Mouse (Mus musculus): ENCODE data around the gene Atraid. TPM values are rescaled to one million over a fixed set of nuclear protein-coding genes. Genes with fewer than 3 reads are reported as not detected.
"Not testable (repeated sequence)": the region's sequence is repeated elsewhere in the genome, so short reads cannot be mapped to it uniquely, and the experiment has no call there.

Atraid gene
- polyA plus RNA-seq, 2 experiments, result 28.8 to 50.4 TPM

DNA sequence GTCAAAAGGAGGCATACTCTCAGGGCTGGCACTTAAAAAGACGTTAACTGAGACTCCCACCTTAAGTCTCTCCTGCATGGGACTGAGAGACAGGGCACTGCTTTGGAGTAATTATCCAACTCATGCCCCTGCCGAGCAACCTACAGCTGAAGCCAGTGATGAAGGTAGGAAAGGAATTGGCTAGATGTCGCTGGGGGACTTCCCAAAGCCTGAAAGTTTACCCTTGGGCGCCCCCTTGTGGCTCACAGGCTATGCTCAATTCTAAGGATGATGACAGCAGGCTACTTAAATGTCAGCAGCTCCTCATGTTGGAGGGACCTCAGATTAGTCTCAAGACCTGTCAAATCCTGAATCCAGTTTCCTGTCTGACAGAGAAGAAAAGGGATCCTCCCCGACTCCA lies 43.9 kb upstream of the Atraid start:
- 13% methylated on average over 5 of the region's 5 CpGs for WGBS (ENCODE audit: insufficient replicate concordance)
- no peaks in the 10 kb centered on the region for H3K9me3 ChIP-seq (ENCODE audit: control insufficient read depth, low read length)
- no peak overlapping the region for H3K9ac ChIP-seq (replicated peaks)
- ATAC-seq (ENCODE audit: insufficient read depth) (no peak), DNase-seq (ENCODE audit: low read depth in 3 of 3, low spot score in 3 of 3) (peak; percentile 64 to 69 (median 67))
- H3K36me3 ChIP-seq (replicated peaks; ENCODE audit: control insufficient read depth, insufficient read depth, low read depth), result no peaks in the 10 kb centered on the region
- H3K4me2 ChIP-seq (ENCODE audit: low read depth), result no peak overlapping the region
- no peak for TF ChIP-seq EP300 (IDR thresholded peaks at IDR 0.05; ENCODE audit: low read depth)
- peak; percentile 92 for TF ChIP-seq CTCF (IDR thresholded peaks at IDR 0.05; ENCODE audit: low read depth)
- H3K4me1 ChIP-seq (replicated peaks; ENCODE audit: control insufficient read depth in 2 of 2, insufficient read depth in 2 of 2, low read length in 1 of 2), result no peaks in the 10 kb centered on the region
- no peak overlapping the region for H3K27ac ChIP-seq
- no peaks in the 10 kb centered on the region for H3K27me3 ChIP-seq (ENCODE audit: control insufficient read depth, insufficient read depth, low read length)
- no peak overlapping the region for H3K4me3 ChIP-seq (ENCODE audit: insufficient read depth in 1 of 2, low read depth in 2 of 2, low read length in 2 of 2)

DNA sequence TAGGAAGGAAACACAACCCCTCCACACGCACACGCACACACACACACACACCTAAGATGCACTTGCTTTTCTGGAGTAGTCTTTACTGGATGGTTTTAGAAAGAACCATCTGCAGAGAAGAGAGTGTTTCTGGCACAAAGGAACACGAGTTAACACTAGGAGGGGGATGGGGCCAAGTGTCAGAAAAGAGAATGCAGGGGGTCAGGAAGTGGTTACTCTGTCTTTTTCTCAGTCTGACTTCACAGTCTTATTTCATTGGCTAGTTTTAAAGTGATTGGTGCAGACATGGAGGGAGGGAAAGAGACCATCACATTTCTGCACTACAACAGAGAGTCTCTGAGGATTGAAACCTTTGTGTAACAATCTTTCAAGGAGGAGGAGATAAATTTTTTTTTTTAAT lies 35.4 kb upstream of the Atraid start:
- 44% methylated on average over 3 of the region's 3 CpGs for WGBS (ENCODE audit: insufficient replicate concordance)
- no peak overlapping the region for H3K4me3 ChIP-seq (ENCODE audit: insufficient read depth in 1 of 2, low read depth in 2 of 2, low read length in 2 of 2)
- no peaks in the 10 kb centered on the region for H3K4me1 ChIP-seq (replicated peaks; ENCODE audit: control insufficient read depth in 2 of 2, insufficient read depth in 2 of 2, low read length in 1 of 2)

DNA sequence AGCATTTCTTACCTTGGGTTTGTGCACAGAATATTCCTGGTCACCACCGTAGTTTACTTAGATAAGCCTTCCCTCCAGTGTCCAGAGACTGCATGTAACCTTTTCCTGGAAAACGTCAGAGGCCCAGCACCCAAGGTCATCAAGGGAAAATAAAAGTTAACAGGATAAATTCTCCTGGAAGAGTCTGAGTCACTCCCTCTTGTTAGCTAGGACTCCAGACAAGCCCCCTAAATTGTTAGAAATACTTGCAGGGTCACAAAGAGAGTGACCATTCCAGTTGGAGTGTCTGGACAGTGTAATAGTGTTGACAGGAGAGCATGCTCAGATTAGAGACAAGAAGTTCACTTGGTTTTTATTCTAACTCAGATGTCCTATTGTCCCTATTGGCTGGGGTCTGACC lies 32.2 kb upstream of the Atraid start:
- TF ChIP-seq EP300 (IDR thresholded peaks at IDR 0.05; ENCODE audit: low read depth), result no peak
- WGBS (ENCODE audit: insufficient replicate concordance), result 40% methylated on average over 2 of the region's 2 CpGs
- no peak for ATAC-seq (ENCODE audit: insufficient read depth)

More for the DNA sequence above, 35.4 kb upstream of the Atraid start:
- Histone ChIP-seq H3K9ac (replicated peaks) (no peak overlapping the region), H3K27me3 (ENCODE audit: control insufficient read depth, insufficient read depth, low read length) (no peaks in the 10 kb centered on the region), H3K4me2 (ENCODE audit: low read depth) (no peak overlapping the region), H3K36me3 (replicated peaks; ENCODE audit: control insufficient read depth, insufficient read depth, low read depth) (no peaks in the 10 kb centered on the region), H3K9me3 (ENCODE audit: control insufficient read depth, low read length) (no peaks in the 10 kb centered on the region), H3K27ac (no peak overlapping the region)
- DNase-seq (ENCODE audit: low read depth in 3 of 3, low spot score in 3 of 3) (no peak), ATAC-seq (ENCODE audit: insufficient read depth) (no peak)
- TF ChIP-seq EP300 (IDR thresholded peaks at IDR 0.05; ENCODE audit: low read depth) (no peak), CTCF (IDR thresholded peaks at IDR 0.05; ENCODE audit: low read depth) (no peak)

DNA sequence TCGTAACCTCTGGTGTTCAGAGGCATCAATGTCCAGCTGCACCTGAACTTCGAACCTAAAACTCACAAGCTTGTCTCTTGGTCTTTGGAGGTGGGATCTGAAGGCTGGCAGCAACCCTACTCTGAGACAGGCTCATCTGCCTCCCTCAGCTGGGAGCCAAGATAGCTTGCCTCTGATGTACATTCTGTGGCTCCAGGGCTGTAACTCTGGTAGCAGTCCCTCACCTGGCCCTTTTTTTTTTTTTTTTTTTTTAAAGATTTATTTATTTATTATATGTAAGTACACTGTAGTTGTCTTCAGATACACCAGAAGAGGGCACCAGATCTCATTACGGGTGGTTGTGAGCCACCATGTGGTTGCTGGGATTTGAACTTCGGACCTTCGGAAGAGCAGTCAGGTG lies 26.3 kb upstream of the Atraid start:
- 73% methylated on average over 4 of the region's 5 CpGs for WGBS (ENCODE audit: insufficient replicate concordance)
- H3K27me3 ChIP-seq (ENCODE audit: control insufficient read depth, insufficient read depth, low read length); ATAC-seq (ENCODE audit: insufficient read depth); H3K4me3 ChIP-seq (ENCODE audit: insufficient read depth in 1 of 2, low read depth in 2 of 2, low read length in 2 of 2); H3K4me2 ChIP-seq (ENCODE audit: low read depth); DNase-seq (ENCODE audit: low read depth in 3 of 3, low spot score in 3 of 3); H3K27ac ChIP-seq; H3K4me1 ChIP-seq (replicated peaks; ENCODE audit: control insufficient read depth in 2 of 2, insufficient read depth in 2 of 2, low read length in 1 of 2); H3K36me3 ChIP-seq (replicated peaks; ENCODE audit: control insufficient read depth, insufficient read depth, low read depth); H3K9ac ChIP-seq (replicated peaks); H3K9me3 ChIP-seq (ENCODE audit: control insufficient read depth, low read length): not testable (repeated sequence)

More for the DNA sequence above, 32.2 kb upstream of the Atraid start:
- Histone ChIP-seq H3K9ac (replicated peaks) (no peak overlapping the region), H3K4me2 (ENCODE audit: low read depth) (no peak overlapping the region), H3K4me3 (ENCODE audit: insufficient read depth in 1 of 2, low read depth in 2 of 2, low read length in 2 of 2) (no peak overlapping the region), H3K9me3 (ENCODE audit: control insufficient read depth, low read length) (no peaks in the 10 kb centered on the region), H3K27ac (no peak overlapping the region), H3K27me3 (ENCODE audit: control insufficient read depth, insufficient read depth, low read length) (no peaks in the 10 kb centered on the region), H3K4me1 (replicated peaks; ENCODE audit: control insufficient read depth in 2 of 2, insufficient read depth in 2 of 2, low read length in 1 of 2) (no peaks in the 10 kb centered on the region), H3K36me3 (replicated peaks; ENCODE audit: control insufficient read depth, insufficient read depth, low read depth) (no peaks in the 10 kb centered on the region)
- DNase-seq (ENCODE audit: low read depth in 3 of 3, low spot score in 3 of 3), result no peak

DNA sequence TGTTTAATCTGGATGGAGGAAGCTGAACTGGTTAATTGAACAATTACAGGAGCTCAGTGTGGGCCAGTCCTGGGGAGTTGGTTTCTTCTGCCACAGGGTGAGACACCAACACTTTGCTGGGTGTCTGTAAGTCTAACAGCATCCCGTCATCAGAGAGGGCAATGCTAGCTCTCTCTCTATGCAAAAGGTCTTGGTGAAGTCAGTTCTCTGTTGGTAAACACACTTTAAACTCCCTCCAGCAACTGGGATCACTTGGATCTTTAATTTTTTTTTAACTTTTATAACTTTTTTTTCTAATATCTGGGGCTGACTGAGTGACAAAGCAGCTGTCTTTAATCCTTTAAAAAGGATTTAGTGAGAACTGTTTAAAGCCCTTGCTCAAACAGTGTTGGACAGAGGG lies 25.4 kb upstream of the Atraid start:
- 60% methylated on average over 1 of the region's 1 CpGs for WGBS (ENCODE audit: insufficient replicate concordance)
- TF ChIP-seq EP300 (IDR thresholded peaks at IDR 0.05; ENCODE audit: low read depth), result no peak
- TF ChIP-seq CTCF (IDR thresholded peaks at IDR 0.05; ENCODE audit: low read depth), result no peak
- no peak overlapping the region for H3K4me2 ChIP-seq (ENCODE audit: low read depth)
- no peak for ATAC-seq (ENCODE audit: insufficient read depth)
- no peak overlapping the region for H3K27ac ChIP-seq
- H3K9me3 ChIP-seq (ENCODE audit: control insufficient read depth, low read length), result no peaks in the 10 kb centered on the region
- no peak overlapping the region for H3K9ac ChIP-seq (replicated peaks)
- no peaks in the 10 kb centered on the region for H3K27me3 ChIP-seq (ENCODE audit: control insufficient read depth, insufficient read depth, low read length)
- no peaks in the 10 kb centered on the region for H3K36me3 ChIP-seq (replicated peaks; ENCODE audit: control insufficient read depth, insufficient read depth, low read depth)
- DNase-seq (ENCODE audit: low read depth in 3 of 3, low spot score in 3 of 3), result no peak
- H3K4me3 ChIP-seq (ENCODE audit: insufficient read depth in 1 of 2, low read depth in 2 of 2, low read length in 2 of 2), result no peak overlapping the region
- no peaks in the 10 kb centered on the region for H3K4me1 ChIP-seq (replicated peaks; ENCODE audit: control insufficient read depth in 2 of 2, insufficient read depth in 2 of 2, low read length in 1 of 2)

DNA sequence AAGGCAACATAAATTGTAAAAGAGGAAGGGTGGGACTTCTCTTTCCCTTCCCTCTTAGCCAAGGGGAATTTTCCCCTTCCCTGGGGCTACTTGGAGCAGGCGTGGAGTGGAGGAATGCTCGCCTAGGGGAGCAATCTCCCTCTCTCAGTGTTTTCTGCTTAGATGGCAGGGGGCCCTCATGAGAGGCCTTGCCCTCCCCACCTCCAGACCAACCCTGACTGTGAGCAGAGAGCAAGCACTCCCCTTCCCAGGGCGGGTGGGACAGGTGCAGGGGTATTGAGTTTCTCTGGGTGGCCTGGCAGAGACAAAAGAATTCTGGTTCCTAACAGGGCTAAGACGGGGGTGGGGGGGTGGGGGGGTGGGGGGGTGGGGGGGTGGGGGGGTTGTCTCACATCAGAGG lies 24.9 kb upstream of the Atraid start:
- no peak overlapping the region for H3K4me3 ChIP-seq (ENCODE audit: insufficient read depth in 1 of 2, low read depth in 2 of 2, low read length in 2 of 2)
- no peak for TF ChIP-seq EP300 (IDR thresholded peaks at IDR 0.05; ENCODE audit: low read depth)
- no peak for TF ChIP-seq CTCF (IDR thresholded peaks at IDR 0.05; ENCODE audit: low read depth)
- ATAC-seq (ENCODE audit: insufficient read depth), result no peak
- no peaks in the 10 kb centered on the region for H3K36me3 ChIP-seq (replicated peaks; ENCODE audit: control insufficient read depth, insufficient read depth, low read depth)
- H3K9me3 ChIP-seq (ENCODE audit: control insufficient read depth, low read length), result no peaks in the 10 kb centered on the region
- H3K27ac ChIP-seq, result no peak overlapping the region
- no peak overlapping the region for H3K4me2 ChIP-seq (ENCODE audit: low read depth)
- no peak for DNase-seq (ENCODE audit: low read depth in 3 of 3, low spot score in 3 of 3)
- H3K9ac ChIP-seq (replicated peaks), result no peak overlapping the region
- no peaks in the 10 kb centered on the region for H3K4me1 ChIP-seq (replicated peaks; ENCODE audit: control insufficient read depth in 2 of 2, insufficient read depth in 2 of 2, low read length in 1 of 2)
- no peaks in the 10 kb centered on the region for H3K27me3 ChIP-seq (ENCODE audit: control insufficient read depth, insufficient read depth, low read length)
- 34% methylated on average over 3 of the region's 4 CpGs for WGBS (ENCODE audit: insufficient replicate concordance)
